Mouse (Mus musculus) gastrocnemius, postnatal 25 days (tissue): ENCODE results near the gene Parp3. TPM values are rescaled to one million over a fixed set of nuclear protein-coding genes. Genes with fewer than 3 reads are reported as not detected.
"Not testable (repeated sequence)": the region's sequence is repeated elsewhere in the genome, so short reads cannot be mapped to it uniquely, and the experiment has no call there.

Source experiments
- DNase-seq: peaks from one replicate; pipeline ENCODE4 v3.0.0; 2022
- long read RNA-seq, 2 experiments: library from polyadenylated mRNA; stranded (forward); transcript quantifications; one replicate each; pipeline ENCODE4 v2.0.0; 2021
- total RNA-seq, 2 experiments: library from RNA; stranded (reverse); gene quantifications; 1 replicate in 1 of 2; 2 replicates in 1 of 2; pipeline ENCODE4 v1.2.3; 2021

The Parp3 gene
- 10 to 100 TPM; 54.3 to 90.0 TPM for total RNA-seq
- long read RNA-seq, experiment 1, transcript Parp3-201 (11 exons, 2,962 nt) = major isoform, 10 of 67 reads
- long read RNA-seq, experiment 1, transcript Parp3-203 (11 exons, 2,495 nt) = major isoform, 10 of 67 reads
- long read RNA-seq, experiment 1, partial matches to known transcripts = 6 of 67 reads
- long read RNA-seq, experiment 1, other reads (novel, unspliced or antisense) = 37 of 67 reads
- long read RNA-seq, experiment 2, transcript Parp3-201 (11 exons, 2,962 nt) = major isoform, 20 of 105 reads
- long read RNA-seq, experiment 2, transcript Parp3-203 (11 exons, 2,495 nt) = minor isoform, 18 of 105 reads
- long read RNA-seq, experiment 2, partial matches to known transcripts = 7 of 105 reads
- long read RNA-seq, experiment 2, other reads (novel, unspliced or antisense) = 56 of 105 reads

- peak; percentile 99 for DNase-seq
Measured at GRCm38 (mm10) chr9:106476924-106477484, at the start of gene Parp3. Gene Parp3 (minus strand): TSS chr9:106476949.

- no peak for DNase-seq
Measured at GRCm38 (mm10) chr9:106519909-106520308, 43.2 kb upstream of the Parp3 start.

- DNase-seq = no peak
Measured at GRCm38 (mm10) chr9:106519433-106519832, 42.7 kb upstream of the Parp3 start.

GRCm38 (mm10) chr9:106514273-106514672 is 37.5 kb upstream of the Parp3 start, which contains the start of gene Iqcf5:
Gene Iqcf5 (plus strand): TSS chr9:106514573.
- no peak for DNase-seq

GRCm38 (mm10) chr9:106513566-106513965 is 36.8 kb upstream of the Parp3 start:
- DNase-seq = no peak

GRCm38 (mm10) chr9:106512729-106513450 is 36.1 kb upstream of the Parp3 start:
- no peak for DNase-seq

GRCm38 (mm10) chr9:106509356-106509755 is 32.6 kb upstream of the Parp3 start:
- DNase-seq = no peak

DNA sequence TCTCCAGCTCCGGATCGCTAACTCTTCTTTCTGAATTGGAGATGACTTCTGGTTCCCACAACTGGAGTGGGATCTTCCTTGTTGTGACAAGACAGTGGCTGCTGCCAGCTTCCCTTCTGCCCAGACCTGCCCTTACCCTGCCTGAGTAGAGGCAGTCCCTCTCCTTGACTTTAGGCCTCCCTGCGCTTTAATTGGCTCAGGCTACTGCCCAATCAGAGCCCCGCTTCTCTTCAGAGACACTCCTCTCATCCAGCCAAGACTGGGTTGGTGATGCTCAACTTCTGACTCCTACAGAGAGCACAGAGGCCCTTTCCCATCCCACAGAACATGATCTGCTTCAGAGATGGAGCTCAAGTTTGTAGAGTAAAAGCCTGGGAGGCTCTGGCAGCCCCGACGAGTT is 27.5 kb upstream of the Parp3 start:
- no peak for DNase-seq

DNA sequence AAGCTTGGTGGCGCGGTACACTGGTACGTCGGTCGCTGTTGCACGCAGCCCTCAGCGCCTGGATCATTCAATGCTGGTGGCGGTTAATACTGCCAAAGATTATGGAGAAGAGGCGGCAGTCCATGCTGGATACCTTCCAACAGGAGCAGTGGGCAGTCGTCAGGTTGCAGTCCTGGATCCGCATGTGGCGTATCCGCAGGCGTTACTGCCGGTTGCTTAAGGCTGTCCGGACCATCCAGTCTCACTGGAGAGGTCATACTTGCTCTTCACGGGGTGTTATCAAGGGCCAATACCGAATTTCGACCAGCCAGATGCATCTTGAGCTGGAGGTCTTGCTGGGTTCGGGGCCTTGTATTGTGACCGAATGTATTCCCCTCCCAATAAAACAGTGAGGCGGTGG is 25.1 kb upstream of the Parp3 start:
- DNase-seq = no peak

DNA sequence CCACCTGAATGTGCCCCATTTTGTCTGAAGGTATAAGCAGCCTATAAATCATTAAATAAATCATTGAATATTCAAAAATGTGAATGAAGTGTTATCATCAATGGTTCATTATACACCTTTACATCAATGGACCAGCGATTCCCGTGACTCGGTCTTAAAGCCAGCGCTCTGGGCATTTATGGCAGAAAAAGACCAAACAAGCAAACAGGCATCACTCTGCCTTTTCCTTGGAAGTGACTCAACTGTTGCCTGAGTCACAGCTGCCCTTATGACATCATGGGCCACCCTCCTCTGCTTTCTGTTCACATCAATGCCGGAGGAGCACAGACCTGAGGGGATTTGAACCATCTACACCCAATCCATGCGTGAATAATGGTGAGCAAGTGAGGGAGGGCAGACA is 22.9 kb upstream of the Parp3 start, which contains the start of gene Iqcf1:
Gene Iqcf1 (plus strand): TSS at position 301 of the 400 bp plus-strand sequence.
- no peak for DNase-seq

- DNase-seq = not testable (repeated sequence)
Measured at GRCm38 (mm10) chr9:106487602-106488001, 10.9 kb upstream of the Parp3 start.

DNA sequence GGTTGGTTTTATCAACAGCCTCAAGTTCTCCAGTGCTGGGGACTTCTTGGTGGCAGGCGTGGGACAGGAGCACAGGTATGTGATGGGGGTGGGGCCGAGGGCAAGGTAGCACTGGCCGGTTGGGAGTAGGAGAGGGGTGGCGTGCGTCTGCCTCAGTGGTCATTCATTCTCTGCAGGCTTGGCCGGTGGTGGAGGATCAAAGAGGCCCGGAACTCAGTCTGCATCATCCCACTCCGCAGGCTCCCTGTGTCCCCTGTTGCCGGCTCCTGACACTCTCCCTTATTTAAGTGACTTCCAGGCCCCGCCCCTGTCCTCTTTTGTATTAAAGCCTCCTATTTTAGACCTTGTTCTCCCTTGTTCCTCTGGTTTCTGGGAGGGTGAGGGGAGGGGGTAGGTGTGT is 8.3 kb upstream of the Parp3 start:
- no peak for DNase-seq

DNA sequence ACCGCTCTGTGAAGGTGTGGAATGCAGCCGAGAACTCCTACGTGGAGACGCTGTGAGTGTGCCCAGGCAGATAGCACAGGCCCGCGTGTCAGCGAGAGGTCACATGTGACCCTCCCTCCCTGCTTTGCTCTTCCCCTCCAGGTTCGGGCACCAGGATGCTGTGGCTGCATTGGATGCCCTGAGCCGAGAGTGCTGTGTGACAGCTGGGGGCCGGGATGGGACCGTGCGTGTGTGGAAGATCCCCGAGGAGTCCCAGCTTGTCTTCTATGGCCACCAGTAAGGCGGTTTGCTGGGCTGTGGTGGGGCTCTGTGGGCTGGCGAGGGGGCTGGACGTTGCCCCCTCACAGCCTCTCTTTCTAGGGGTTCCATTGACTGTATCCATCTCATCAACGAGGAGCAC is 6.9 kb upstream of the Parp3 start:
- no peak for DNase-seq

DNA sequence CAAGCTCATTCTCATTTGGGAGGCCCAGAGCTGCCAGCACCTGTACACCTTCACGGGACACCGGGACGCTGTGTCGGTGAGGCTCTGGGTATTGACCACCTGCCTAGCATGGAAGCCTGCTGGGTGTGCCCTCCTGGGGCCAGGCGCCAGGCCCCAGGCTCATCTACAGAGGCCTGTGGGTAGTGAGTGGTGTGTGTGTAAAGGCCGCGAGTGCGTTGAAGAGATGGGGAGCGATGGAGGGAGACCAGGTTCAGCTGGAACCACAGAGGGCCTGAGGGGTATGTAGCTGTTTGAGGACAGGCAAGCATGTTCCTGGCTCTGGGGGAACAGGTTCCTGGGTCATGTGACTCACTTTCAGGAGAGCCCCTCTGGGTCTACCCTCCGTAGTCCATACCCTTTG is 6.4 kb upstream of the Parp3 start:
- DNase-seq = no peak

- DNase-seq = no peak
Measured at GRCm38 (mm10) chr9:106482578-106483115, 5.9 kb upstream of the Parp3 start.

DNA sequence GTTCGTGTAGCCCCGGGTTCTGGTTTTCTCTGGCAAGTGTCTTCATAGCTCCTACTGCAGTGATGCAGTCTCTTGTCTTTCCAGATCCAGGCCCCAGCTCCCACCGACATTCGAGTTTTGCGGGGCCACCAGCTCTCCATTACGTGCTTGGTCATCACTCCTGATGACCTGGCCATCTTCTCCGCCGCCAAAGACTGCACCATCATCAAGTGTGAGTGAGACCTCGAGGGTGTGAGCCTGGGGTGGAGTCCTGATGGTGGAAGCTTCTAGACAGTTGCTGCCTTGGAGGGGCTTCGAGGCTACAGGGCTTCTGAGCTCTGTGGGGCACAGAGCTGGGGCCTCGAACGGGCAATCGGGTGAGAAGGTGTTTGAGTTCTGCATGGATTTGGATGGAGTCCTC is 4.9 kb upstream of the Parp3 start:
- no peak for DNase-seq

DNA sequence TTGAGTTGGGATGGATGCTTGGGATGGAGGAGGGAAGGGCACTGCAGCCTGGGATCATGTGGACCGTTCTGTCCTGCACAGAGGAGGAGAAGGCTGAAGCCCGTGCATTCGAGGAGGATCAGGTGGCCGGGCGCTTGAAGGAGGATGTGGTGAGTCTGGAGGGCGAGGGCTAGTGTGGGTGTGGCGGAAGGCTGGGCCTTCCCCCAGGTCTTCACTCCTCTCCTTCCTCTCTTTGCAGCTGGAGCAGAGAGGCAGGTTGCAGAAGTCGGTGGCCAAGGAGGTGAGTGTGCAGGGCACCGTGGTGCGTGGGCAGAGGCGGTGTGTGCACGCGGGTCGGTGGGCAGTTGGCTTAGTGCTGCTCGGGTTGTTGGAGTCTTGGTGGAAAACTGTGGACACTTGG is 4.3 kb upstream of the Parp3 start:
- DNase-seq = no peak

DNA sequence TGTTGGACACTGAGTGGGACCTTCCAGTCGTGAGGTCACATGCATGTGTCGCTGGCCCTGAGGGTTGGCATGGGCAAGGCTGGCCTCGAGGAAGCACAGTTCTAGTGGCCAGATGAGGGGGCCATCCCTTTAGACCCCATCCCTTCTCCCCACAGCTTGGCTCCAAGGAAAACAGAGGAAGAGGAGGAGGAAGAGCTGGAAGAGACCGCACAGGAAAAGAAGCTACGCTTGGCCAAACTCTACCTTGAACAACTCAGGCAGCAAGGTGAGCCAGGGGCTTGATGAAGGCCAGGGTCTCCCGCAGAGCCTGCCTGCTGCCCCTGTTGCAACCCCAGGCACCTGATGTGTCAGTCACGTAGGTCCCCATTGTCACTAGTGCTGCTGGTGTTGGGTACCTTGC is 3.8 kb upstream of the Parp3 start:
- peak; percentile 5 for DNase-seq

GRCm38 (mm10) chr9:106478101-106478500 is 1.4 kb upstream of the Parp3 start:
- DNase-seq = no peak

- no peak for DNase-seq
Measured at GRCm38 (mm10) chr9:106477649-106478048, 900 bp upstream of the Parp3 start.

- peak; percentile 82 for DNase-seq
Measured at GRCm38 (mm10) chr9:106476002-106476923, 486 bp downstream of the Parp3 start.

- no peak for DNase-seq
Measured at GRCm38 (mm10) chr9:106475663-106476001, 1.1 kb downstream of the Parp3 start, which contains the start of gene Rrp9. Gene Rrp9 (plus strand): TSS chr9:106475963.
